Mouse (Mus musculus) ES-Bruce4 (cell line): ENCODE results near the gene Jagn1.

ENCODE experiments used
- CTCF ChIP-seq: IDR thresholded peaks from one replicate; pipeline ENCODE4 v1.8.1; 2011; ENCODE audit warnings: low read depth, low read length
- EP300 ChIP-seq: IDR thresholded peaks from 2 replicates; pipeline ENCODE4 v1.6.1; 2011; ENCODE audit warnings: low read depth, low read length; ENCODE audit not compliant: insufficient read depth
- POLR2A ChIP-seq: IDR thresholded peaks from one replicate; pipeline ENCODE4 v1.8.1; 2011; ENCODE audit warnings: low read length; ENCODE audit not compliant: insufficient read depth

DNA sequence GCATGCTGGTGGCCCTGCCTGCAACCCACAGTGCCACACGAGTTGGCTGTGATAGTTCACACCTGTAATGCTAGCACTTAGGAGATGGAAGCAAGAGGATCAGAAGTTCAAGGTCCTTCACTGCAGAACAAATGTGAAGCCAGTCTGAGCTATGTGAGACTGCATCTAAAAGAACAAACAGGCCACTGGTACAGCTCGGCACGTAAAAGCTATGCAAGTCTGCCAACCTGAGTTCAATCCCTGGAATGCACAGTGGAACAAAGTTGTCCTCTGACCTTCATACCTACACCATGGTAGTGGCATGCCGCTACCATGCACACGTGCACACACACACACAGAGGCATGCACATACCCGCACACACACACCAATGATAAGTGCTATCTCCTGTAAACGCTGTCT, 18.2 kb upstream of the Jagn1 start:
- no peak for TF ChIP-seq POLR2A
- TF ChIP-seq CTCF: no peak
- TF ChIP-seq EP300: no peak
